Mouse (Mus musculus) heart, postnatal 14 days (tissue): ENCODE data around the gene Asap3. TPM values are rescaled to one million over a fixed set of nuclear protein-coding genes. Genes with fewer than 3 reads are reported as not detected.

Experiments used
- DNase-seq, 2 experiments: peaks; one replicate each; pipeline ENCODE4 v3.0.0; 2021 to 2022
- intact Hi-C: fragments of 180-260 bp; cut with DNase I; formaldehyde crosslinking; loops from one replicate; pipeline ENCODE4 v1.15.1; 2025
- total RNA-seq, 2 experiments: library from RNA; stranded (reverse); gene quantifications; 2 replicates each; pipeline ENCODE4 v1.2.3; 2021

The Asap3 gene
- total RNA-seq, 2 experiments from 2014 or later = 11.6 to 12.8 TPM

DNA sequence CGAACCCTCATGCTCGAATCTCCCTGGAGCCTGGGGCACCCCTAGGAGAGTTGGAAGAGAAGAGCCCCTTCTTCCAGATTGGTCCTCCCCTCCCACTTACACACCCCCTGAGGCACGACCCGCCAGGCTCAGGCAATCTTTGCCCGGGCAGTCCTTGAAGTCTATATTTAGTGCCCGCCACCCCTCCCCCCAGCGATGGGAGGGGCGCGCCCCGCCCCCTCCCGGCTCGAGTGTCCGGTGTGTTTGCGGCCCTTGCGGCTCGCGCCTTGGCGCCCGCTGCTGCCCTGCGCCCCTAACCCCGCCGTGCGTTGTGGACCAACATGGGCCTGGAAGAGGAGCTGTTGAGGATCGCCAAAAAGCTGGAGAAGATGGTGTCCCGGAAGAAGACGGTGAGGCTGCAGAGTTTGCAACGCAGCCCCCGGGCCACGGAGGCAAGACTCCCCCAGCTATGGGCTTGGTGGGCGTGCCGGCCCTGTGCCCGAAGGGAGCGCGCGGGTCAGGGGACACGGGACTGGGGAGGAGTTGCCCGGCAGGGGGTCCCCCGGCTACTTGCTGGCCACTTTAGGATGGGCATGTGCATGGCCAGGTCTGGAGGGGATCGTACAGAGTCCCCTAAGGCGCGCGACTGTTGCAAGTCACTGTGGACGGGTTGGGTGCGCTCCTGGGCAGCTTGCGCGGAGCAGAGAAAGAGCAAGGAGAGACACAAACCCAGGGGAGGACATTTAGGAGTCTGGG lies 41.7 kb downstream of the Asap3 start, which contains the start of gene Tcea3:
Gene Tcea3 (plus strand): TSS at position 1 of the 735 bp plus-strand sequence.
- DNase-seq = peak; percentile 76 to 78
- intact Hi-C loops = loop anchor here (10.0 kb wide), 1 partner anchor 377 kb away; the partner anchor contains the start of gene Lactbl1

DNA sequence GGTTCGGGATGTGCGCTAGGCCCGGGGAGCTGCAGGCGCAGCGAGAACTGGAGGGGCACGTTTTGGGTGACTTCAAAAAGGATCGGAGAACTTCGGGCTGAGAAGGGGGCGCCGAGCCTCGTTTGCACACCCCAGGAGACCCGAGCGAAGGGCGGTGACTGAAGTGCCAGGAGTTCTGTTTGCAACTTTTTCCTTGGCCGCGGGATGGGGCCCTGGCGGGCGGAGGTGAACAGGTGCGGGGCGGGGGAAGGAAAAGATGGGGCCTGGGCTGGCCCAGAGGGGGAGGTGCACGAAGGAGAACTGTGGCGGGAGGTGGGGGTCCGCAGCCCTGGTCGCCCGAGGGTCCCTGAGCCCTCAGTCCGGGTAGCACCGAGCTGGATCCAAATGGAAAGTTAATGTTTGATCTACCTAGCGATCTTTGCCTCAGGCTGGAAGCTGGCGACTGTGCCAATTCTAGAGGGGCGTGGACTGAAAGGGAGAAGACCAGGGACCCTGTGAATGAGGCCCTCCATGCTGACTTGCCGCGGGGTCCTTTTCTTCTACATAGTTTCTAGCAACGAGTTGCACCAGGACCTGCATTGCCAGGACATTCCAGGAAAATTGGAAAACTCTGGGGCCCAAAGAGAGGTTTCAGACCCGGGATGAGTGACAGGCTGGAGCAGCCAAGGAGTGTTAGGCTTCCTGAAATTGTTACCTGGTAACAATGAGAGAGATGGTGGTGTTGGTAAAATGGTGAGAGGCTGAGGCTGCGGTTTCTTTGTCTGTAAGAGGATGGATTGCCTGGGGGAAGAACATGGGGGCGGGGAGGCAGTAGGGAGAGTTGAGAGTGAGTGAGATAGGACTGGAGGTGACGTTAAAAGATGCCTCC lies 42.5 kb downstream of the Asap3 start:
- intact Hi-C loops = loop anchor here (10.0 kb wide), 1 partner anchor 376 kb away; the partner anchor contains the start of gene Lactbl1
- DNase-seq = no peak

DNA sequence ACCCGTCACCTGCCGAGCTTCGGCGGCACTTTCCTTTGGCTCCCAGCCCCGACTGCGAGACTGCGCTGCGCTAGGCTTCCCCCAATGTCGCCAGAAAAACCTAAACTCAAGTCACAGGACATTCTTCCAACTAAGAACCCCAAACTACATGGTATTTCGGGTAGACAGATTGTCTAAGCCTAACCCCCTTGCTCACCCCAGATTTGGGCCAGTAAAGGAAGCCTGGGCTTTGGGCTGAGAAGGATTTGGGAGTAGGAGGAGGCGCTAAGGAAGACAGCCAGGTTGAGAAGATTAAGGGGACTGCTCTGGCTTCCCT lies 43.1 kb downstream of the Asap3 start:
- intact Hi-C loops = loop anchor here (10.0 kb wide), 1 partner anchor 376 kb away; the partner anchor contains the start of gene Lactbl1
- DNase-seq = no peak

DNA sequence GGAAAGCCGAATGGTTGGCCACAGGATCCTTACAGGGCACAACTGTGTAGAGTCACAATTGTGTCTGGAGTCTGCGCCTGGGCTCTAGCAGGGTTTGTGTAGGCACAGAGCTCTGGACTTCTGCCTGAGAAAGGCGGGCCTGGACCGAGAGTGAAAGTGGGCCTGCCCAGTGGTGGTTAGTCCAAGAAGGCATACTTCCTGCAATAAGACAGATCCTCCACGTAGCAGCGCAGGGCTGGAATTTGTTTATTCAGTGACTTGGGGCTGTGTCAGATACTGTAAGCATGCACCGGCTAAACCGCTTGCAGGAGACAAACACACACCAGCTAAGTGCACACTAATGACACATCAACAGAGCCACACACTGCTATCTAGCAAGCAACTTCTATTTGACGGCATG lies 43.6 kb downstream of the Asap3 start:
- DNase-seq = peak; percentile 61 to 75
- intact Hi-C loops = loop anchor here (10.0 kb wide), 1 partner anchor 375 kb away; the partner anchor contains the start of gene Lactbl1

DNA sequence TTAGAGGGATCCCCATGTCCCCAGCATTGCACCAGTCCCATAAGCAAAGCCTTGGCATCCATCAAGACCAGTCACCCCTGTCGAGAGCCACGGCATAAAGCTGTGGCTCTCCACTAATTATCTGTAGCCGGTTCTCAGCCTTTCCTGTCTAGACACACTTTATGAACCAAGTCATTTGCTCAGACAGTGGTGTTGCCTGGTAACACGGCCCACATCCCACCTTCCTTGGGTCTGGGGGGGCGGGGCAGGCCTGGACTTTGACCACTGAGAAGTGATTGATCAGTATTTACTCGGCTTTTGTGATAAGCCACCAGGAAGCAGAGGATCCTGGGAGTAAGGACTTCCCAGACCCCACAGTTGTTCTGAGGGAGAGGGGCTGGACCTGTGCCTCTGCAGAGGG lies 49.8 kb downstream of the Asap3 start:
- DNase-seq = no peak
- intact Hi-C loops = no loop called here

DNA sequence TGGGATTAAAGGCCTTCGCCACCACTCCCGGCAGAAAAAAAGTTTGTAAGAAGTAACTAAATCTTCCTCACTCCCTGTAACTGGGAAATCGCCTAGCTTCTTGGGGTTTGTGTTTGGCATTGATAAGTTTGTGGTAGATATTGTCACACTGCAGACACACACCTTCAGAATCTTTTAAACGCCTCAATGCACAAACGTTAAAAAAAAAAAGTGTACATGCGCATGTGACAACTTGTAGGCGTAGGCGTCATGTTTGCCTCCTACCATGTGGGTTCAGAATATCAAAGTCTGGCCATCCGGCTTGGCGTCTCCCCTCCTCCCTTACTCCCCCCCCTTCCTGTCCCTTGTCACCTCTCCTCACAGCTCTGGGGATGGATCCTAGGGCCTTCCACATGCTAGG lies 50.5 kb downstream of the Asap3 start:
- no peak for DNase-seq
- intact Hi-C loops = no loop called here

DNA sequence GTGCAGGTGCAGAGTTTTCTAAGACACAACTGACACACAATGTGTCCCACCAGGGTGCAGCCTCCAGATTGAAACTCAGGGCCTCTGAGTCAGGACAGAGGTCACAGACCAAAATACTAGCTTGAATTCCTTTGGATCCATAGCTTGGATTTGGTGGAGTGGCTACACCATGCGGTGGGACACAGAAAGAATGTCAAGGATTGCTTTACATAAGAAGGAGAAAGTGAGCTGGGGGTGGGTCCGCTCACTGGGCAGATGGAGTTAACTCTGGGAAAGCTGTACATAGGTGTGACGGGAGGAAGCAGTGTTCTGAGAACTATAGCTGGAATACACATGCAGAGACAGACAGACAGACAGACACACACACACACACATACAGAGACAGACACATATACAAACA lies 53.8 kb downstream of the Asap3 start:
- intact Hi-C loops = loop anchor here (2.0 kb wide), 2 partner anchors 25 to 65 kb away; partner anchors contain the start of gene Zfp46
- no peak for DNase-seq

DNA sequence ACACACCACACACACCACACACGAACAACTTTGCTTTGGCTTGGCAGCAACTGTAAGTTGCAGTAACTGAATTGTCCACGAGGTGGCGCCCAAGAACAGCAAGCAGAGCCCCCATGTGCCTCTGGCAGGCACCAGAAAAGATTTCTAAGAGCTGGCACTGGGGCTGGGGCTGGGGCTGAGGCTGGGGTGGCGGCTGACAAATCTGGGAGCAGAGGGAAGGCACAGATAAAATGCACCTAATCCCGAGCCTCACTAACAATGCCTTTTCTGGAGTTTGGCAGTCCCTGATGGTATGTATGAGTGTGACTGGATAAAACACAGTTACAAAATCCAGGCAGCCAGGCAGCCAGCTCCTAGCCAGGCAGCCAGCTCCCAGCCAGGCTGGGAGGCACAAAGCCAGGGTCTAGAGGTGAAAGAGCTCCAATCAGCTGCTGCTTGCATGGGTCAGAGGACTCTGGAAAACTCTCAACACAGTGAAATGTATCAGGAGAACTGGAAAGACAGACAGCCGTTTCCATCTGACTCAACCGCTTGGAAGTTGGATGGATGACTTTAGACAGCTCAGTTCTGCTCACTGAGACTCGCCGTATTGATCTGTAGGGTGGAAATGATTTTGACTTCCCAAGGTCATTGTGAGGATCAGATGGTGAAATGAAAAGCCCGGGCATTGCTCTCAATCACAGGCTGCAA lies 54.5 kb downstream of the Asap3 start:
- DNase-seq = peak; percentile 87 to 94
- intact Hi-C loops = loop anchor here (2.0 kb wide), 2 partner anchors 24 to 64 kb away; partner anchors contain the start of gene Zfp46

DNA sequence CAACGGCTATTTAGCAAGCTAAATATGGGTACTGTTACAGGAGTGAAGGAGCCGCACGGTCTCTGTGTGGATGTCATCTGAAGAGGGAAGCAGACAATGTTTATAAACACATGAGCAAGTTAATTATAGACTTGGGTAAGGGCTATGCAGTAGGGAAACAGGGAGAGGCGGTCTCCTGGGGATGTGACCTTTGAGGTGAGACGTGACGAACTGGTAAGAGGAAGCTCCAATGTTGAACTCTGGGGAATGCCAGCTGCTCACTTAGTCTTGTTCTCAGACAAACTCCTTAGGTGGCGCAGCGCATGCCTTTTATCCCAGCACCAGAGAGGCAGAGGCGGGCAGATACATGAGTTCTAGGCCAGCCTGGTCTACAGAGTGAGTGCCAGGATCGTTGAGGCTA lies 55.7 kb downstream of the Asap3 start:
- intact Hi-C loops = loop anchor here (2.0 kb wide), 2 partner anchors 23 to 63 kb away; partner anchors contain the start of gene Zfp46
- no peak for DNase-seq

DNA sequence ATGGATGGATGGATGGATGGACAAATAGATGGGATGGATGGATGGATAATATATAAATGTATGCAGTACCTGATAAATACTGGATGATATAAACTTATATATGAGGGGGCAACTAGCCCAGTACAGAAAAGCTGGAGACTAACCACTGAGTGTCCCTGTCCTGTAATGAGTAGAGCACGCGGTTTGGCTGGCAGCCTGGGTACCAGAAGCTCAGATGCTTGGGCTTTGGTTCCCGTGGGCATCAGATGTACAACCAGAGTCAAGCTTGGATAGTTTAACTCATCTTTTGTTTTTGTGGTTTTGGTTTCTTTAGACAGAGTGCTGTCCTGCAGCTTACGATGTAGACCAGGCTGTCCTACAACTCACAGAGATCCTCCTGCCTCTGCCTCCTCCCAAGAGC lies 57.4 kb downstream of the Asap3 start:
- intact Hi-C loops = no loop called here
- no peak for DNase-seq

DNA sequence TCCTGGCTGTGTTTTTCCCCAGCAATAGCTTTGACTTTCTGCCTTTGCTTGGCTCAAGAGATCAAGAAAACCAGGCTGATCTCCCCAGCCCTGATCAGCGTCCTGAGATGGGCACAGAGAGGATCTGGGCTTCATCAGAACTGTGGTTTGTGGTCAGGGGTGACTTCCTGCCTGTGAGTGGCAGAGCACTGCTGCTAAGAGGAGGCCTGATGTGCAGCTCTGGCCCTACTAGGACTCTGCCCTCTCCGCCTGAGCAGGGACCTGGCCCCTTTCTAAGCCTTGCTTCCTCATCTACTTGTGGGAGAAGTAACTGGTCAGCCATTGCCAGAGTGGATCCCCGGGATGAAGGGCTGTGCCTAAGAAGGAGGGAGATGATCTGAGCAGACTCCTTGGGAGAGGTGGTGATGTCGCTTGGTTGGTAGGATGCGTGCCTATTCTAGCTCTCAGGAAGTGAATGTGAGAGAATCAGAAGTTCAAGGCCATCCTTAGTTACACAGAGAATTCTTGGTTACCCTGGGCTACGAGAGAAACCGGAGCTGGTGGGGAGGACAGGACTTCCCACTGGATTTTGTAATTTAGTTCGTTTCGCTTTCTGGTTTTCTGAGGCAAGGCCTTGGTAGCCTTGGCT lies 60.7 kb downstream of the Asap3 start:
- intact Hi-C loops = no loop called here
- DNase-seq = no peak

DNA sequence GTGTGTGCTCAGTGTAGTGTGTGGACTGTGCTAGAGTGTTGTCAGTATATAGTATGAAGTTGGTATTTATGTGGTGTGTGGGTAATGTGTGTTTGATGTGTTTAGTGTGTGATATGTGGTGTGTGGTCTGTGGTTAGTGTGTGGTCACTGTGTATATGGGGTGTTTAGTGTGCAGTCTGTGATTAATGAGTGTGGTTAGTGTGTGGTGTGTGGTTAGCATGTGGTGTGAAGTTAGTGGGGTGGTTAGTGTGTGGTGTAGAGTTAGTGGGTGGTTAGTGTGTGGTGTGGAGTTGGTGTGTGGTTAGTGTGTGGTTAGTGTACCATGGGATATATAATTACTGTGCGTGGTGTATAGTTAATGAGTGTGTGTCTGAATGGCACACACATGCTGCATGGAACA lies 62.7 kb downstream of the Asap3 start:
- intact Hi-C loops = no loop called here
- no peak for DNase-seq

DNA sequence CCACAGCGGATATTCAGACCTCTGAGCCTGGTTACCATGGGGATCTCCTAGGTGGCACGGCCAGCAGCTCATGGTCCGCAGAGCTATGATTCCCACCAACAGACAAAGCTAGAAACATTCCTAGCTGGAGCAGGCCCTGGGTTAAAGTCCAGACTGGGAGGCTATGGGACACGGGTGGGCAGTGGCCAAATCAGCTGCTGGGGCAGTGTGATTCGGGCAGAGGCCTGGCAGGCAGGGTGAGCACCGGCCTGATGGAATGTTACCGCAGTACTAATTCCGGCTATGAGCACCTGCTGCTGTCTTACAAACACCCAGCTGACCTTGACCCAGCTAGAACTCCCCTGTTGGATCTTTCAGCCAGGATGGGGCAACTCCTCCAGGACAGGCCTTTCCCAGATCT lies 64.5 kb downstream of the Asap3 start:
- DNase-seq = peak in 1 of 2 experiments; percentile 46
- intact Hi-C loops = no loop called here

DNA sequence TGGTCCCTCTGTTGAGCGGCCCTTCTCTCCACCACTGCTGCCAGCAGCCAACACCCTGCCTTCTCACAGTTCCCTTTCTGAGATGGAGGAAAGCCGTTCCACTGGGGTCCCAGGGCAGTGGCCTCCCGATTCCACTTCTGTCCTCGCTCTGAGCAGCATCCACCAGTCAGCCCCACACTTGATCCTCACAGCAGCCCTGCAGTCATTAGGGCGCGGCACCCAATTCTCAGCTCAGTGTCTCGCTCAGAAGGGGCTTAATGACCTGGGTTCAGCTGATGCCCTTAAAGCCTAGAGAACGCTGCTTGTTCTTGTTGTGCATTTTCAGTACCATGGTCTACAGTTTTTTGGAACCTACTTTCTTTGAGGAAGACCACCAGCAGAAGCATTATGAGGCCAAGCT lies 74.9 kb downstream of the Asap3 start:
- no peak for DNase-seq
- intact Hi-C loops = no loop called here

DNA sequence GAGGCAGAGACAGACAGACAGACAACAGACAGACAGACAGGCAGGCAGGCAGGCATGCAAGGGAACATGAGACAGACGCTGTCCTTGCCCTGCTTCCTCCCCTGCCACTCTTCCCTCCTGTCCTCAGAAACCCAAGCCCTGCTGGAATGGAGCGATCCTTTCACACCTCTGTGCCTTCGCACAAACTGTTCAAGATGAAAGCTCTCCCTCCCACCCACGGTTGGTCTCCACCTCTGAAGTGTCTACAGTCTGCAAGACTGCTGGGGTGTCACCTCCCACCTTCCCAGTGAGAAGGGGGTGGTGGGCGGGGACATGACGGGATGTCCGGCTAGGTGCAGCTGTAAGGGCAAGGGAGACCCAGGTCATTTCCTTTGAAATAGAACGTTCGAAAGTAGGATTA lies 75.4 kb downstream of the Asap3 start:
- intact Hi-C loops = no loop called here
- DNase-seq = no peak

DNA sequence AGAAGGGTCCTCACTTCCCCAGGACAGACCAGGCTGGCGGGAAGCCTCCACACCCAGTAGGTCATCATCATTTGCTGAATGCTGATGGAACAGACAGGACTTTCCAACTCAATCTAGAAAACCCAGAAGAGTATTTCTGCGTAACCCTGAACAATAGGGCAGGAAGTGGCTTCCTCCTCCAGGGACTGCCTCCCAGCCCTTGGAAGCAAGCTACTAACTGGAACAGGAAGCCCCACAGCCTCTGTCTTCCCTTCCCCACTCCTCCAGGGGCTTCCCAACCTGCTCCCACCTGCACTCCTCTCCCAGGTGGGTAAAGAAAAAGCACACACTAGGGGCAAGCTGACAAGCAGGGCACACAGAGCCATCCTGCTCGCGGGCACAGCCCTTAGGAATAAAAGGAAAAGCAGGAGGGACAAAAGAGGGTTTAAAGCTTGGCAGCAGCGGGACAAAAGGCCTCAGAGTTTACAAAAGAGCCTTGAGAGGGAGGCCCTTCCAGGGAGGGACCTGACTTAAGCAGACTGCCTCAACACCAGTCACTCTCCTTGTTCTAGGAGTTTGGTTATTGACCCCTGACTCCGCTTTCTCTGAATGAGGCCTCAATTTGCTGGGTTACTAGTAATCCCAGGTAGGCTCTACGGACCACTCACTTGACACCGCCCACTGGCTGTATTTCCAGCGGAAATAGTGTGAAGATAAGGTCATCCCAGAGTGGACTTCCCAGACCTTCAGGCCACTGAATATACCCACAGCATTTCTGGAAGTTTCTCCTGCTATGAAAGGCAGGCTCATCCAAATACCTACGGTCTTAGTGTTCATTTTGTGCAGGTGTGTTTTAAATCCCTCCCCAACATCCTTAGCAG lies 76.7 kb downstream of the Asap3 start:
- peak; percentile 50 to 51 for DNase-seq
- intact Hi-C loops = no loop called here

DNA sequence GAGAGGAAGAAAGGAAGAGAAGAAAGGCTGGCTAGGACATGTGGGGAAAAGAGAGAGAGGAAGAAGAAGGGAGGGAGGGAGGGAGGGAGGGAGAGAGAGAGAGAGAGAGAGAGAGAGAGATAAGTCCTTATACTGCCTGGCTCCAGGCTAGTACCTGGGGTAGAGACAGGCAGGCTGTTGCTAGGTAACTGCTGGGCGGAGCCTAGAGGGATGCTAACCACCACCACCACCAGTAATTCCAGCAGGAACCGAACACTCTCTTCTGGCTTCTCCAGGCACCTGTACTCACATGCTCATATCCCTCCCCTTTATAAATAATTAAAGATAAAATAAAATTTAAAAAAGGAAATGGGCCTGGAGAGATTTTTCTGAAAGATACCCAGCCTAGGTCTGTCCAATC lies 77.6 kb downstream of the Asap3 start:
- intact Hi-C loops = loop anchor here (2.0 kb wide), 1 partner anchor 23 kb away; no protein-coding TSS in a partner anchor
- no peak for DNase-seq

DNA sequence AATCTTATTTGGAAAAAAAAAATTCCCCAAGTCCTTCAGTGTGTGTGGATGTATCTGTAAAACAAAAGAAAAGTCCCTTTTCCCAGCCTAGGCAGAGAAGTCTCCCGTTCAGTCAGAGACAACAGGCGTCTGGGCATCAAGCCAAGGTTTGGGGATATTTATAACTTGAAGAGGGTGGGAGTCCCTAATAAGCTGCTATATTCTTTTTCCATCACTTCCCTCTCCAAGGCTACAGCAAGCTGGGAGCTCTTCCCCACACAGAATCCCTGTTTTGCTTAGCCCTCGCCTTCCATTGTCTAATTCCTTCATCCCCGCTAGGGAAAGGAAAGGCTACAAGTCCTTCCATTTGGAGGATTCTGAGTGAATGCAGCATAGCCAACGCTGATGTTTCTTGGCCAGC lies 78.3 kb downstream of the Asap3 start, which contains the start of gene Zfp46:
Gene Zfp46 (plus strand): TSS at position 229 of the 400 bp plus-strand sequence.
- DNase-seq = peak; percentile 87 to 94
- intact Hi-C loops = loop anchor here (2.0 kb wide), 1 partner anchor 24 kb away; no protein-coding TSS in a partner anchor

DNA sequence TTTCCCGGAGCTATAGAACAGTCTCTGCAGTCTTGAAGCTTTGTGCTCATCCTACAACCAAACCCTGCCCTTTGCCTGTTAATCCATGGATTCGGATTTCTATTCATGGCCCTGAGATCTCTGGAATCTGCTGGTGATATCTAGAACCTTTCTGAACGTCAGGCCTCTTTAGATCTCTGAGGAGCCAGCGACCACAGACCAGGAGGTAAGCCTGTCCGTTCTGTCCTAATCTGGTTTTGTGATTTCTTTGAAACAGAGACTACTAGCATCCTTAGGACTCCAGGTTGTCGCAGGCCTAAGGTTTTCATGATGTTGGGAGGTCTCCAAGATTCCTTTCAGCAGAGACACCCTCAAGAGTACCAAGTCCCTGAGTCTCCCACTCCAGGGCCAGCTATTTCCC lies 78.7 kb downstream of the Asap3 start:
- intact Hi-C loops = loop anchor here (2.0 to 5.0 kb wide), 2 partner anchors 24 to 37 kb away; no protein-coding TSS in a partner anchor

More for the DNA sequence above, 78.7 kb downstream of the Asap3 start:
- no peak for DNase-seq
